Mouse (Mus musculus): Measurements from ENCODE around the gene Csn2. TPM values are rescaled to one million over a fixed set of nuclear protein-coding genes. Genes with fewer than 3 reads are reported as not detected.

The Csn2 gene
- not detected in 2 replicates for polyA plus RNA-seq (2014; fragmentation: Nextera tagmentation; extraction: Ambion mirVana)

DNA sequence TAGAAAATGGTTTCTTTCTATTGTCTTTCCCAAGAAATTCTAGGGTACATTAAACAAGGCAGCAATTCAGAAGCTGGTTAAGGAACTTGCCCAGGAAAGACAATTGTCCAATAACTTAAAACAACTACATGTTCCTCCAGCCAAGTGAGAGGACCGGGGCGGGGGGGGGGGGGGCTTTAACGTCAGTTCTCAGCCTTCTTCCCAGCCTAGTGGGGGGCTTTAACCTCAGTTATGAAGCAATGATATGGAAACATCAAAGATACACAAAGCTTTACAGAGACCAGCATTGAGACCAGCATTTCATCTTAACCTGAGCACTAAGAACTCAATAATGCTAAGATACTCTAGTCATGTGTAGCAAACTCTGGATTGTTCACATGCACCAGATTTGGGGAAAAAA is at the start of gene Csn2:
Gene Csn2, minus strand, starts transcription at position 101 of the 400 bp plus-strand sequence.
- H3K36me3 ChIP-seq (replicated peaks; ENCODE audit: control insufficient read depth, insufficient read depth), result no peaks in the 10 kb centered on the region
- no peak within 1 kb of the TSS for H3K4me3 ChIP-seq (replicated peaks; ENCODE audit: low read length)
- no peaks in the 10 kb centered on the region for H3K4me1 ChIP-seq (replicated peaks; ENCODE audit: control insufficient read depth, insufficient read depth, low read length)
- DNase-seq (ENCODE audit: low spot score) (no peak), ATAC-seq (ENCODE audit: low FRiP score) (no peak)
- H3K9me3 ChIP-seq (ENCODE audit: control insufficient read depth, low read length), result no peaks in the 10 kb centered on the region
- no peak within 1 kb of the TSS for H3K27ac ChIP-seq
- no peak within 1 kb of the TSS for H3K4me2 ChIP-seq (replicated peaks)
- no peaks in the 10 kb centered on the region for H3K27me3 ChIP-seq (ENCODE audit: control insufficient read depth, insufficient read depth, low read length)
- 77% methylated on average over 3 of the region's 3 CpGs for WGBS
- no peak within 1 kb of the TSS for H3K9ac ChIP-seq

DNA sequence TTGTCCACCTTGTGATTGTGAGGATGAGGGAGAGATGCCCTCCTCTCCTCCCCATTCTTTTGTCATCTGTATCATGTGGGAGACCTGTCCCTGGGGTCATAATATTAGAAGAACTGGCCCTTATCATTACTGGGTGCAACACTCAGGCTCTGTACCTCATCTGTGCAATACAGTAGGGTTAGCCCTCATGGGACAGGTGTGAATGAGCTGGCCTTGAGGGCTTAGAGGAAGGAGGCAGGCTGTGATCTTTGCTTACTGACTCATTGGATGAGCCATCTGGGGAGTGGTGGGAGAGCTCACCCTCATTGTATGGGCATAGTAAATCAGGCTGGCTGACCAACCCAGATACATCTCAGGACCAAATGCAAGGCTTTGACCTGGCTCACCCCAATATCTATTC is 35.4 kb upstream of the Csn2 start:
- H3K27ac ChIP-seq, result no peak overlapping the region
- no peak for ATAC-seq (ENCODE audit: low FRiP score)

DNA sequence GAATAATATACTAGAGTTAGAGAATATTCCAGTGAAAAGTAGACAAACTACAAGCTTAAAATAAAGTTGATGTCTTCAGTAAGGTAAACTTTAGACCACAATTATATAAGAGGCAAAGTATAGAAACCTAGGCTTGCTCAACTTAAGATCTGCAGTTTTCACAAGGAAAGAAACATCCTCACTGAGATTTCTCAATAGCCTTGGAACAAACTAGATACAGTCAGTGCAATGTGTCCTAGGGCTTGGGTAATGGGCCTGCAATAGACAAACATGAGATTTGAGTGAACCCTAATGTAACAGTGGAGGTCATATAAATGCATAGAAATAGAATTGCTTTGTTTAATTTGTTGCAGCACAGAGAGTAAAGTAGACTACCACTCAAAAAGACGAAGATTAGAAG is 6.5 kb upstream of the Csn2 start:
- Histone ChIP-seq H3K9me3 (ENCODE audit: control insufficient read depth, low read length) (no peaks in the 10 kb centered on the region), H3K36me3 (replicated peaks; ENCODE audit: control insufficient read depth, insufficient read depth) (no peaks in the 10 kb centered on the region), H3K4me1 (replicated peaks; ENCODE audit: control insufficient read depth, insufficient read depth, low read length) (no peaks in the 10 kb centered on the region), H3K4me2 (replicated peaks) (no peak overlapping the region), H3K27me3 (ENCODE audit: control insufficient read depth, insufficient read depth, low read length) (no peaks in the 10 kb centered on the region), H3K27ac (no peak overlapping the region), H3K9ac (no peak overlapping the region), H3K4me3 (replicated peaks; ENCODE audit: low read length) (no peak overlapping the region)
- DNase-seq (ENCODE audit: low spot score), result no peak
- WGBS, result 83% methylated on average over 1 of the region's 1 CpGs
- no peak for ATAC-seq (ENCODE audit: low FRiP score)

More for the DNA sequence above, 35.4 kb upstream of the Csn2 start:
- H3K9me3 ChIP-seq (ENCODE audit: control insufficient read depth, low read length), result no peaks in the 10 kb centered on the region
- no peaks in the 10 kb centered on the region for H3K4me1 ChIP-seq (replicated peaks; ENCODE audit: control insufficient read depth, insufficient read depth, low read length)
- H3K9ac ChIP-seq, result no peak overlapping the region
- no peak overlapping the region for H3K4me3 ChIP-seq (replicated peaks; ENCODE audit: low read length)
- no peaks in the 10 kb centered on the region for H3K36me3 ChIP-seq (replicated peaks; ENCODE audit: control insufficient read depth, insufficient read depth)
- DNase-seq (ENCODE audit: low spot score), result no peak
- H3K27me3 ChIP-seq (ENCODE audit: control insufficient read depth, insufficient read depth, low read length), result no peaks in the 10 kb centered on the region
- no peak overlapping the region for H3K4me2 ChIP-seq (replicated peaks)

DNA sequence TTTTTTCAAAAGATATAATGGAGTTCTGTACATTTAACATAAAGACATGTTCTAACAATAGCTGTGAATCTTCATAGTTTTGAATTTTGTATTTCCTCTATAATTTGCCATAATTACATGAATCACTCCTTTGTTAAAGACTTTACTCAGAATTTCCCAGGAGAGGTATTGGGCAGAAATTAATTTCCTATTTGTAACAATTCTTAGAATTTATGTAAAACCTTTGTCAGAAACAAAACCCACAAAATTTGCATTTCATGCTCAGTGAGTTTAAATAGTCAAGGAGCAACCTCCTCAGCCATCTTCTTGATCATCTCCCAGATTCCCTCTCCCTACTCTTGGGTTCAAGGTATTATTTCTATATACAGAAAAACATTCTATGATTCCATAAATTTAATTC is 33.5 kb downstream of the Csn2 start, which contains the start of gene Csn1s1:
Gene Csn1s1, plus strand, starts transcription at position 301 of the 400 bp plus-strand sequence.
- no peak within 1 kb of the TSS for H3K27ac ChIP-seq
- no peak for DNase-seq (ENCODE audit: low spot score)
- H3K36me3 ChIP-seq (replicated peaks; ENCODE audit: control insufficient read depth, insufficient read depth), result no peaks in the 10 kb centered on the region
- H3K9me3 ChIP-seq (ENCODE audit: control insufficient read depth, low read length), result no peaks in the 10 kb centered on the region
- no peak for ATAC-seq (ENCODE audit: low FRiP score)
- no peak within 1 kb of the TSS for H3K4me2 ChIP-seq (replicated peaks)
- no peak within 1 kb of the TSS for H3K9ac ChIP-seq
- no peaks in the 10 kb centered on the region for H3K27me3 ChIP-seq (ENCODE audit: control insufficient read depth, insufficient read depth, low read length)
- no peak within 1 kb of the TSS for H3K4me3 ChIP-seq (replicated peaks; ENCODE audit: low read length)
- H3K4me1 ChIP-seq (replicated peaks; ENCODE audit: control insufficient read depth, insufficient read depth, low read length), result no peaks in the 10 kb centered on the region

DNA sequence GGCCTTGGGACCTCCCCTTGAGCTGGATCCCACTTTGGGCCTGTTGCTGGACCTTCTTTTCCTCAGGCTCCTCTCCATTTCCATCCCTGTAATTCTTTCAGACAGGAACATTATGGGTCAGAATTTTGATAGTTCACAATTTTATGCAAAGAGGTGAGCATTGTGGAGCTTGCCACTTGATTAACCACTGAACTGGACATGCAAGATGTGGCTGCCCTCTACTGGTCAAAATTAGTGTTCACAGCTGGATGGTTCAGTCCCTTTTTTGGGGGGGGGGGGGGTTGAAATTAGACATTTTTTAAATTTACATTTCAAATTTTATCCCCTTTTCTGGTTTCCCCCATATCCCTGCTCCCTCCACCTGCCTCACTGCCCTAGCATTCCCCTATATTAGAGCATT is 56.6 kb downstream of the Csn2 start:
- DNase-seq (ENCODE audit: low spot score) (no peak), ATAC-seq (ENCODE audit: low FRiP score) (0 out of 2 replicates have a peak, but pooled peaks have one; percentile 43)
- no peak overlapping the region for H3K4me3 ChIP-seq (replicated peaks; ENCODE audit: low read length)

More for the DNA sequence above, 56.6 kb downstream of the Csn2 start:
- H3K27ac ChIP-seq, result no peak overlapping the region
- no peaks in the 10 kb centered on the region for H3K9me3 ChIP-seq (ENCODE audit: control insufficient read depth, low read length)
- no peak overlapping the region for H3K4me2 ChIP-seq (replicated peaks)
- H3K27me3 ChIP-seq (ENCODE audit: control insufficient read depth, insufficient read depth, low read length), result no peaks in the 10 kb centered on the region
- H3K9ac ChIP-seq, result no peak overlapping the region
- no peaks in the 10 kb centered on the region for H3K36me3 ChIP-seq (replicated peaks; ENCODE audit: control insufficient read depth, insufficient read depth)
- no peaks in the 10 kb centered on the region for H3K4me1 ChIP-seq (replicated peaks; ENCODE audit: control insufficient read depth, insufficient read depth, low read length)

Other genes with a start within 250 kb of the Csn2 start
- not detected in 2 replicates for gene Ugt2a2, start 217.4 kb downstream of the Csn2 start, polyA plus RNA-seq (2014; fragmentation: Nextera tagmentation; extraction: Ambion mirVana)
- not detected in 2 replicates for gene Gm43638, start 212.8 kb downstream of the Csn2 start, polyA plus RNA-seq (2014; fragmentation: Nextera tagmentation; extraction: Ambion mirVana)
- gene Ugt2a1, start 208.8 kb downstream of the Csn2 start, polyA plus RNA-seq (2014; fragmentation: Nextera tagmentation; extraction: Ambion mirVana), result not detected in 2 replicates
- not detected in 2 replicates for gene Sult1b1, start 161.4 kb downstream of the Csn2 start, polyA plus RNA-seq (2014; fragmentation: Nextera tagmentation; extraction: Ambion mirVana)
- gene Sult1d1, start 130.6 kb downstream of the Csn2 start, polyA plus RNA-seq (2014; fragmentation: Nextera tagmentation; extraction: Ambion mirVana), result not detected in 2 replicates
- gene Sult1e1, start 108.0 kb downstream of the Csn2 start, polyA plus RNA-seq (2014; fragmentation: Nextera tagmentation; extraction: Ambion mirVana), result not detected in 2 replicates
- not detected in 2 replicates for gene Csn1s1, start 33.4 kb downstream of the Csn2 start, polyA plus RNA-seq (2014; fragmentation: Nextera tagmentation; extraction: Ambion mirVana)
- not detected in 2 replicates for gene Csn1s2a, start 74.9 kb upstream of the Csn2 start, polyA plus RNA-seq (2014; fragmentation: Nextera tagmentation; extraction: Ambion mirVana)
- 0.25 TPM in 1 of 2 replicates, not detected in the other for gene Csn1s2b, start 108.5 kb upstream of the Csn2 start, polyA plus RNA-seq (2014; fragmentation: Nextera tagmentation; extraction: Ambion mirVana)
- not detected in 2 replicates for gene Prr27, start 126.1 kb upstream of the Csn2 start, polyA plus RNA-seq (2014; fragmentation: Nextera tagmentation; extraction: Ambion mirVana)
- not detected in 2 replicates for gene Odam, start 185.4 kb upstream of the Csn2 start, polyA plus RNA-seq (2014; fragmentation: Nextera tagmentation; extraction: Ambion mirVana)
- gene Csn3, start 225.9 kb upstream of the Csn2 start, polyA plus RNA-seq (2014; fragmentation: Nextera tagmentation; extraction: Ambion mirVana), result not detected in 2 replicates